In the genomic region with DNA sequence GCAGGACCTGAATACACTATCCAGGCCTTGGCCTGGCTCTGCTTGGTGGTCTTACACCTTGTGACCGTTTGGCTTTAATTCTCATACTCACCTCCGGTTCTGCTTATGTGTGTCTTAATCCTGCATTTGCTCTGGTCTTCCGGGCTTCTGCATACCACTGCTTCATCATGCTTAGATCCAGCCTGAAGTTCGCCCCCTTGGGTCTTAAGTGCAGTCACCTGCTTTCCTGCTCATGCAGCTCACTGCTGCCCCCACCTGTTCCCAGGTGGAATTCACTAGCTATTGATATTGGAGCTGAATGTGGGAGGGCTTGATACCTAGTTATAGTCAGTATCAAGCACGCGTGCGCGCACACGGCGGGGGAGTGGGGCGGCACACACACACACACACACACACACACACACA, we compare ENCODE assay signal across 9 mouse cellular contexts. TPM values are rescaled to one million over a fixed set of nuclear protein-coding genes. Genes with fewer than 3 reads are reported as not detected.
DNase-seq lines count a peak whose midpoint lies in the region; ATAC-seq lines count a peak whose summit lies in the region.
"Had no signal": no experiment of that assay in that cellular context is flagged by ENCODE, and none has a peak within 500 bp of the region (broad histone marks: within the 10 kb centered on the region; RNA-seq: fewer than 3 reads in every experiment).

No protein-coding gene starts in this region.

- H3K4me3 ChIP-seq in hindbrain, embryonic 15.5 days, result no peak overlapping the region
- H3K4me3 ChIP-seq: heart, embryonic 15.5 days had no signal

- no peaks in the 10 kb centered on the region for H3K36me3 ChIP-seq in hindbrain, embryonic 15.5 days
- H3K36me3 ChIP-seq: heart, embryonic 15.5 days had no signal

- H3K9ac ChIP-seq in hindbrain, embryonic 15.5 days, result no peak overlapping the region
- H3K9ac ChIP-seq: heart, embryonic 15.5 days had no signal

- H3K9me3 ChIP-seq in hindbrain, embryonic 15.5 days, result no peaks in the 10 kb centered on the region
- H3K9me3 ChIP-seq: heart, embryonic 15.5 days had no signal

- WGBS in hindbrain, embryonic 15.5 days, result 22% methylated on average over 11 of the region's 11 CpGs

- H3K27me3 ChIP-seq in hindbrain, embryonic 15.5 days, result no peaks in the 10 kb centered on the region
- H3K27me3 ChIP-seq: heart, embryonic 15.5 days had no signal

- no peak overlapping the region for H3K27ac ChIP-seq in hindbrain, embryonic 15.5 days (replicated peaks)
- H3K27ac ChIP-seq: heart, embryonic 15.5 days had no signal

- peak overlapping the region; percentile 42 for H3K4me2 ChIP-seq in hindbrain, embryonic 15.5 days
- H3K4me2 ChIP-seq: heart, embryonic 15.5 days had no signal

- no peaks in the 10 kb centered on the region for H3K4me1 ChIP-seq in hindbrain, embryonic 15.5 days (replicated peaks)
- H3K4me1 ChIP-seq: heart, embryonic 15.5 days had no signal

- DNase-seq in T-cell, adult 2 months (ENCODE audit: low spot score), result peak; percentile 25
- peak; percentile 90 for DNase-seq in cerebellum, adult 9-10 months
- peak; percentile 71 to 76 for DNase-seq in frontal cortex, postnatal 10 days (ENCODE audit: low spot score in 2 of 2)
- peak; percentile 75 for DNase-seq in left cerebral cortex, adult 11 months (ENCODE audit: low spot score)
- DNase-seq in lung, postnatal 4 days, result peak; percentile 53 to 68
- DNase-seq in right cerebral cortex, adult 18-20 months, result peak; percentile 79
- peak; percentile 45 for DNase-seq in yolk sac, embryonic 10.5 days (ENCODE audit: low spot score)

- peak; percentile 78 for ATAC-seq in hindbrain, embryonic 15.5 days (ENCODE audit: low FRiP score, low read depth)

RNA-seq across cellular contexts. Expression of a gene that starts 13.9 kb away (rescaled TPM):
- polyA plus RNA-seq in hindbrain, embryonic 15.5 days (2015; fragmentation: Nextera tagmentation; extraction: Ambion mirVana), result 3.2 and 3.8 TPM in 2 replicates

RNA-seq across cellular contexts. Expression of a gene that starts 18.9 kb away (rescaled TPM):
- polyA plus RNA-seq in hindbrain, embryonic 15.5 days (2015; fragmentation: Nextera tagmentation; extraction: Ambion mirVana), result 2,935 and 3,200 TPM in 2 replicates

Comparison
In these comparisons a context has a peak if more than half of its experiments do, and no peak if none do; other contexts are left out.
1. DNase-seq: peak in every context shown above with its lines; median percentile 90 in cerebellum, adult 9-10 months; 79 in right cerebral cortex, adult 18-20 months; 75 in left cerebral cortex, adult 11 months; 74 in frontal cortex, postnatal 10 days; 60 in lung, postnatal 4 days; 45 in yolk sac, embryonic 10.5 days; 25 in T-cell, adult 2 months.